Mouse (Mus musculus) bone marrow, adult 2 months (tissue): ENCODE results near the gene Col5a3.

Experiments
- CTCF ChIP-seq: fragments of 200-500 bp; IDR thresholded peaks from 2 replicates; pipeline ENCODE4 v1.5.1; 2011; ENCODE audit warnings: low read length, control low read depth; ENCODE audit not compliant: control insufficient read depth, insufficient read depth
- POLR2A ChIP-seq: fragments of 200-500 bp; IDR thresholded peaks from 2 replicates; pipeline ENCODE4 v1.6.1; 2011; ENCODE audit warnings: low read depth, mild to moderate bottlenecking, control low read depth, low read length, borderline replicate concordance; ENCODE audit not compliant: control insufficient read depth

GRCm38 (mm10) chr9:20751477-20752029 is 63.3 kb downstream of the Col5a3 start:
- TF ChIP-seq POLR2A (no peak), CTCF (no peak)
